Mouse (Mus musculus): ENCODE measurements around the gene Dmac2. TPM values are rescaled to one million over a fixed set of nuclear protein-coding genes. Genes with fewer than 3 reads are reported as not detected.

Gene Dmac2
- polyA plus RNA-seq, 1 experiment, result 41.9 TPM

GRCm38 (mm10) chr7:25670096-25670495 is 50.9 kb downstream of the Dmac2 start:
- TF ChIP-seq GATA1 (IDR thresholded peaks at IDR 0.05; ENCODE audit: low read length), result no peak

- no peak for TF ChIP-seq GATA1 (IDR thresholded peaks at IDR 0.05; ENCODE audit: low read length)
These were observed 52.5 kb downstream of the Dmac2 start for GRCm38 (mm10) chr7:25671686-25672085.

DNA sequence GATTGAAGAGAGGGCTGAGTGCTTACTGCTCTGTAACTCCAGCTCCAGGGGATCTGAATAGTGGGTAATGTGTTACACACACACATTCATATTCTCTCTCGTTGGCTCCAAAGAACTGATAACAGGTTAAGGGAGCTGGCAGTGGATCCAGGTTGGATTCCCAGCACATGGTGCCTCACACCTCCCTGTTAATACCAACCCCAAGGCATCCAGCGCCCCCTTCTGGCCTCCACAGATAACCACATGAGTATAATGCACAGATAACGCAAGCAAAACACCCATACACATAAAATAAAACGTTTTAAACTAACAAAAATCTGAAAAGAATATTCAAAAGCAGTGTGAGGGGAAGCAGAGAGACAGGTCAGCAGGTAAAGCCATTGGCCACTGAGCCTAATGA is 53.2 kb downstream of the Dmac2 start:
- no peak for TF ChIP-seq GATA1 (IDR thresholded peaks at IDR 0.05; ENCODE audit: low read length)

GRCm38 (mm10) chr7:25674297-25674696 is 55.1 kb downstream of the Dmac2 start:
- no peak for TF ChIP-seq GATA1 (IDR thresholded peaks at IDR 0.05; ENCODE audit: low read length)

DNA sequence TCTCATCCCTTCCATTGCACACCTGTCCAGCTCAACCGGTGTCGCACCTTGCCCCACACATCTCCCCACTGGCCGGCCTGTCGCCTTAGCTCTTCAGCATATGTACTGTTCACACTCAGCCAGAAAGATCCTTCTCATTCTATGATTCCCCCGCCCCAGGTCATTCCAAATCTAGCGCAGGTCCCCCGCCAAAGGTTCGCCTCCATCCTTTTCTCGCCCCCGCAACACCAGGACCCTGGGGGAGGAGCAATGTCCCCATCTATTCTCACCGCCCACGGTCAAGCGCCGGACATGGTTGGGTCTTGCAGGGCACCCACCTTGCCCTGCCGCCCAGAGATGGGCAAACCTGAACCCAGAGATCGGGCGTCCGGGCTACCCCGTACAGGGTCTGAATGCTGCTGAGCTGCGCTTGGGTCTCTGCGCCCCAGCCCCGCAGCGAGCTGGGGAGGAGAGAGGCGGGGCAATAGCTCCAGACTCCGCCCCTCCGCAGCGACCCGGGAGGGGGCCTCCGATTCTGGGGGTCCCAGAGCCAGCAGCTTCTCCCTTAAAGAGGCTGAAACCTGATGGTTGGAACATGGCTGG is 55.6 kb downstream of the Dmac2 start, which contains the start of gene Tmem91:
Gene Tmem91, minus strand, starts transcription at position 448 of the 582 bp plus-strand sequence.
- TF ChIP-seq GATA1 (IDR thresholded peaks at IDR 0.05; ENCODE audit: low read length), result no peak

Other genes starting within 250 kb of the Dmac2 start
- gene Cnfn, start 249.7 kb upstream of the Dmac2 start, polyA plus RNA-seq (2012), result not detected in 2 replicates
- 14.8 and 17.6 TPM in 2 replicates for gene Lipe, start 220.7 kb upstream of the Dmac2 start, polyA plus RNA-seq (2012)
- gene Cxcl17, start 206.5 kb upstream of the Dmac2 start, polyA plus RNA-seq (2012), result not detected in 2 replicates
- not detected in 2 replicates for gene Ceacam1, start 141.8 kb upstream of the Dmac2 start, polyA plus RNA-seq (2012)
- gene Ceacam2, start 79.6 kb upstream of the Dmac2 start, polyA plus RNA-seq (2012), result not detected in 2 replicates
- gene Erich4, start 3.5 kb upstream of the Dmac2 start, polyA plus RNA-seq (2012), result not detected in 2 replicates
- gene B3gnt8, start 7.2 kb downstream of the Dmac2 start, polyA plus RNA-seq (2012), result 0.44 and 0.50 TPM in 2 replicates
- 70.4 and 81.4 TPM in 2 replicates for gene Bckdha, start 39.6 kb downstream of the Dmac2 start, polyA plus RNA-seq (2012)
- gene Exosc5, start 39.8 kb downstream of the Dmac2 start, polyA plus RNA-seq (2012), result 652 and 689 TPM in 2 replicates
- gene Tmem91, start 55.8 kb downstream of the Dmac2 start, polyA plus RNA-seq (2012), result 2.8 and 3.6 TPM in 2 replicates
- gene B9d2, start 61.4 kb downstream of the Dmac2 start, polyA plus RNA-seq (2012), result 125 and 142 TPM in 2 replicates
- 1,641 and 2,011 TPM in 2 replicates for gene Tgfb1, start 67.6 kb downstream of the Dmac2 start, polyA plus RNA-seq (2012)
- gene Ccdc97, start 99.7 kb downstream of the Dmac2 start, polyA plus RNA-seq (2012), result 109 and 114 TPM in 2 replicates
- gene Hnrnpul1, start 135.3 kb downstream of the Dmac2 start, polyA plus RNA-seq (2012), result 513 and 543 TPM in 2 replicates
- 0.03 TPM in 1 of 2 replicates, not detected in the other for gene Axl, start 169.3 kb downstream of the Dmac2 start, polyA plus RNA-seq (2012)
- not detected in 2 replicates for gene Cyp2s1, start 197.5 kb downstream of the Dmac2 start, polyA plus RNA-seq (2012)

Measured in G1E-ER4 (cell line).